Mouse (Mus musculus): ENCODE data around the gene Caly.

DNA sequence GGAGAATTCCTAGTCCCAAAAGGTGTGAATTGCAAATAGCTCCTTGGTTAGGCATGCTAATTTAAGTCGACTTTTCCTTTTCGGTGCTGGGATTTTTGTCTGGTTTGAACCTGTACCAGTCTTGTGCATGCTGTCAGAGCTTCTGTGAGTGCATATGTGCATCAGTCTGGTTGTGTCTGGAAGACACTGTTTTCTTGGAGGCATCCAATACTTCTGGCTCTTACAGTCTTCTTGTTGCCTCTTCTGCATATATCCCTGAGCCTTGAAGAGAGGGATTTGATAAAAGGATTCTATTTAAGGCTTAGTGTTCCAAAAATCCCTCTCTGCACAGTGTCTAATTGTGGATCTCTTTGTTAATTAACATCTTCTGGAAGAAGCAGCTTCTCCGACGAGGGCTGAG, 28.2 kb downstream of the Caly start:
- TF ChIP-seq GATA1 (IDR thresholded peaks at IDR 0.05; ENCODE audit: borderline replicate concordance, low read length) (no peak), FLI1 (IDR thresholded peaks at IDR 0.05; ENCODE audit: low read length) (no peak)
